ENCODE assay signal across 33 mouse cellular contexts in the genomic region with DNA sequence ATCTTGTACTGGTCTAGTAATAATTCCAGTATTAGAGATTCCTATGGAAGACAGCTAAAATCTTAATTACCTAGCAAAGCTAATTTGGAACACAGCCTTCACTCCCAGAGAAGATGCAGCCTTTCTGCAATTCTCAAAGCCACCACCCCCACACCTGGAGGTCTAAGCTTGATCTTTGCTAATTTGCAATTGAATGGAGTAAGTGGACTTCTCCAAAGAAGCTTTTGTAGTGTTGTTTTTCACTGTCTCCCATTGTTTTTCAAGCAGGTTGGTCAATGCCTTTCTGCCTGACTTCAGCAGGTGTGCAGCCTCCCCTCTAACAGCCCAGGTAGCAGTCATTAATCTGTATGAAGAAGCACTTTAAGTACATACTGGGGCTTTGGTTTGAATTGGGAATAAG. TPM values are rescaled to one million over a fixed set of nuclear protein-coding genes. Genes with fewer than 3 reads are reported as not detected.
"Had no signal": no experiment of that assay in that cellular context is flagged by ENCODE, and none has a peak within 500 bp of the region (broad histone marks: within the 10 kb centered on the region; RNA-seq: fewer than 3 reads in every experiment).

No protein-coding gene starts in this region.

- H3K27ac ChIP-seq: embryonic facial prominence, embryonic 10.5 days; embryonic facial prominence, embryonic 12.5 days; embryonic facial prominence, embryonic 13.5 days; embryonic facial prominence, embryonic 15.5 days; forebrain, embryonic 10.5 days; forebrain, embryonic 12.5 days; forebrain, embryonic 13.5 days; forebrain, embryonic 15.5 days; gastrocnemius, adult 2 months; heart, adult 2 months; heart, embryonic 10.5 days had no signal

- H3K36me3 ChIP-seq: embryonic facial prominence, embryonic 10.5 days; embryonic facial prominence, embryonic 12.5 days; embryonic facial prominence, embryonic 13.5 days; embryonic facial prominence, embryonic 15.5 days; forebrain, embryonic 10.5 days; forebrain, embryonic 12.5 days; forebrain, embryonic 15.5 days; heart, embryonic 10.5 days had no signal

- H3K4me1 ChIP-seq: embryonic facial prominence, embryonic 10.5 days; embryonic facial prominence, embryonic 12.5 days; embryonic facial prominence, embryonic 13.5 days; embryonic facial prominence, embryonic 15.5 days; forebrain, embryonic 10.5 days; forebrain, embryonic 12.5 days; forebrain, embryonic 13.5 days; forebrain, embryonic 15.5 days; heart, embryonic 10.5 days had no signal

- H3K27me3 ChIP-seq: embryonic facial prominence, embryonic 12.5 days; embryonic facial prominence, embryonic 13.5 days; embryonic facial prominence, embryonic 15.5 days; forebrain, embryonic 12.5 days; forebrain, embryonic 13.5 days; forebrain, embryonic 15.5 days had no signal

- H3K4me2 ChIP-seq: embryonic facial prominence, embryonic 12.5 days; embryonic facial prominence, embryonic 13.5 days; embryonic facial prominence, embryonic 15.5 days; forebrain, embryonic 12.5 days; forebrain, embryonic 13.5 days; forebrain, embryonic 15.5 days; heart, embryonic 11.5 days had no signal

- DNase-seq: cerebellum, adult 9-11 months; cerebellum, postnatal 10 days; cerebellum, postnatal 14 days; cerebellum, postnatal 25 days; cerebellum, postnatal 36 days; embryo, embryonic 11 days; forebrain, postnatal 0 days; gastrocnemius, adult 2 months; gastrocnemius, postnatal 10 days; gastrocnemius, postnatal 14 days; gastrocnemius, postnatal 25 days; gastrocnemius, postnatal 36 days; heart, adult 18-20 months; heart, adult 2 months had no signal

- H3K9ac ChIP-seq: embryonic facial prominence, embryonic 12.5 days; embryonic facial prominence, embryonic 13.5 days; embryonic facial prominence, embryonic 15.5 days; forebrain, embryonic 12.5 days; forebrain, embryonic 13.5 days; forebrain, embryonic 15.5 days; forebrain, postnatal 0 days had no signal

- H3K4me3 ChIP-seq: embryonic facial prominence, embryonic 10.5 days; embryonic facial prominence, embryonic 12.5 days; embryonic facial prominence, embryonic 13.5 days; embryonic facial prominence, embryonic 15.5 days; erythroblast, embryonic 14.5 days; forebrain, embryonic 10.5 days; forebrain, embryonic 12.5 days; forebrain, embryonic 13.5 days; forebrain, embryonic 15.5 days; gastrocnemius, adult 2 months; heart, adult 2 months; heart, embryonic 10.5 days had no signal

- ATAC-seq: forebrain, embryonic 13.5 days; forebrain, embryonic 14.5 days; forebrain, embryonic 15.5 days; forebrain, embryonic 16.5 days; forebrain, postnatal 0 days had no signal

RNA-seq across cellular contexts. Expression of gene Vmn2r96, which starts 49.6 kb away (rescaled TPM):
- polyA plus RNA-seq: cortical plate, adult 2 months; embryonic facial prominence, embryonic 10.5 days; embryonic facial prominence, embryonic 11.5 days; embryonic facial prominence, embryonic 12.5 days; embryonic facial prominence, embryonic 13.5 days; embryonic facial prominence, embryonic 14.5 days; embryonic facial prominence, embryonic 15.5 days; erythroblast, embryonic 14.5 days; forebrain, embryonic 10.5 days; forebrain, embryonic 11.5 days; forebrain, embryonic 12.5 days; forebrain, embryonic 13.5 days; forebrain, embryonic 14.5 days; forebrain, embryonic 15.5 days; forebrain, embryonic 16.5 days; forebrain, postnatal 0 days; frontal cortex, adult 2 months; gonadal fat pad, adult 2 months; heart, adult 2 months; heart, embryonic 10.5 days; heart, embryonic 11.5 days had no signal
